Mouse (Mus musculus): ENCODE results near the gene Scube1. TPM values are rescaled to one million over a fixed set of nuclear protein-coding genes. Genes with fewer than 3 reads are reported as not detected.

Gene Scube1
- total and polyA plus RNA-seq, 3 experiments: not detected

DNA sequence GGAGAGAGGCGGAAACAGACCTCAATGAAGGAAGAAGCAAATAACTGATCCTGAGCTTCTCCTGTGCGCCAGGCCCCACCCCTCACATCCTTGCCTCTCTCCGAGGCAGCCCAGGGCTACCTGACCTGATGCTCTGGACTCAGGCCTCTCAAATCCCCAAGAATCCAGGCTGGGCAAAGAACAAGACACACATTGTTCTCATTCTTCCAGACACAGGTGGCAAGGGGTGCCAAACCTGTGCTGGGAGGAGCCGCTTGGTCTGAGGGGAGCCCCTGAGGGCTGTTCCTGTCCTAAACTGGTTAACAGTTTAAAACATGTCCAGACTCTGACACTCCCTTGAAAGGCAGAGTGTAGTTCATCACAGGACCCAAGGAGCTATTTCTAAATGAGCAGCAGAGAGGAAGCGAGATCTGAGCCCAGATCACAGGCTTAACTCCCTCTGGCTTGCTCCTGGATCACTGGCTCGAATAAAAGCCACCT, 140.0 kb downstream of the Scube1 start:
- Histone ChIP-seq H3K27ac (ENCODE audit: control insufficient read depth, low read depth, low read length) (no peak overlapping the region), H3K27me3 (ENCODE audit: control insufficient read depth in 1 of 2, insufficient read depth in 2 of 2, low read length in 2 of 2) (no peaks in the 10 kb centered on the region), H3K9me3 (replicated peaks; ENCODE audit: insufficient read depth, low read length) (no peaks in the 10 kb centered on the region), H3K79me2 (ENCODE audit: control insufficient read depth, insufficient read depth, low read length, poor library complexity) (peaks cover under 1% of the 10 kb centered on the region; the same call in 1 of the 2 replicates), H3K4me1 (ENCODE audit: control insufficient read depth in 1 of 2, insufficient read depth in 2 of 2, low read length in 2 of 2) (peaks cover 0 to 7% of the 10 kb centered on the region in 2 experiments; a peak in 3 of 4 replicates), H3K9ac (ENCODE audit: control insufficient read depth, low read depth, low read length, poor library complexity, severe bottlenecking) (no peak overlapping the region), H3K4me3 (ENCODE audit: control insufficient read depth in 1 of 2, insufficient read depth in 1 of 2, low read depth in 2 of 2, low read length in 2 of 2) (no peak overlapping the region), H3K36me3 (ENCODE audit: control insufficient read depth in 1 of 2, insufficient read depth in 2 of 2, low read length in 2 of 2) (peaks cover 6 to 11% of the 10 kb centered on the region in 2 experiments)
- TF ChIP-seq GATA1 (IDR thresholded peaks at IDR 0.05; ENCODE audit: low read depth, low read length) (no peak), MEF2A (IDR thresholded peaks at IDR 0.05; ENCODE audit: extremely low read depth, insufficient replicate concordance, low read depth, low read length, poor library complexity, severe bottlenecking) (no peak), MAFK (IDR thresholded peaks at IDR 0.05; ENCODE audit: borderline replicate concordance, low read depth, low read length) (no peak), SIN3A (IDR thresholded peaks at IDR 0.05; ENCODE audit: low read length) (no peak), TAL1 (IDR thresholded peaks at IDR 0.05; ENCODE audit: low read length) (no peak), USF2 (IDR thresholded peaks at IDR 0.05; ENCODE audit: borderline replicate concordance in 1 of 2, insufficient read depth in 1 of 2, low read depth in 1 of 2, low read length in 2 of 2) (no peak), MYB (IDR thresholded peaks at IDR 0.05; ENCODE audit: low read depth, low read length) (no peak), MXI1 (IDR thresholded peaks at IDR 0.05; ENCODE audit: low read depth, low read length) (no peak), NRF1 (IDR thresholded peaks at IDR 0.05; ENCODE audit: insufficient read depth, low read depth, low read length, poor library complexity, severe bottlenecking) (no peak), MAZ (IDR thresholded peaks at IDR 0.05; ENCODE audit: low read depth, low read length) (no peak), TCF12 (IDR thresholded peaks at IDR 0.05; ENCODE audit: low read depth, low read length) (no peak)
- DNase-seq (ENCODE audit: low read depth, low spot score): no peak

DNA sequence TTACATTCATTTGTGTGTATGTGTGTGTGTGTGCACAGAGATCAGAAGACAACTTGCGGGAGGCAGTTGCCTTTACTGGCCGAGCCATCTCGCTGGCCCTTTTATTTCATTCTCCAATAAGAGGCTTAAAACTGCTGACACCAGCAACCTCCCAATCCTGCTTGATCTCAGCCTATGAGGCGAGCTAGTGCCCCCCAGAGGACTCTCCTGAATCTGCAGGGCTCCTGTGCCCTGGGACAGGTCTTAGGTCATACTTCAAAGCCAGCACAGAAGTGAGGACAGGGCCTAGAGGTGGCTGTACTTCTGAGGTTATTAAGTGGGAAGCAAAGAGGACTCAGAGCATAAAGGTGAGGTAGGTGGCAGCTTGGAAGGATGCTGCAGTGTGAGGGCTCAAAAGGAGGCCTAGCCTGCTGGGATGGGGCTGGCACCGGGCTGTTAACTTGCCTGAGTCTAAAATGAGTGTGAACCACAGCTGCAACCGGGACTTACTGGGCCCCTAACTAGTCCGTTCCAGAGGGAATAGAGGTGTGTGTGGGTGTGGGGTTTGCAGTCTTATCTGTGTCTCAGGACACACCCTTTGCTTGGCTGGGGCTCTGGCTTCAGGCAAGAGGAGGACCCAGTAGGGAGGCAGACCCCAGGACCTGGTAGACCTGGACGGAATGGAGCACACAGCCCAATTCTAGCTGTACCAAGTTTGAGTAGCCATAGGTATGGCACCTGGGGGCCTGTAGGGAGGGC, 141.2 kb downstream of the Scube1 start:
- Histone ChIP-seq H3K4me3 (ENCODE audit: control insufficient read depth in 1 of 2, insufficient read depth in 1 of 2, low read depth in 2 of 2, low read length in 2 of 2) (no peak overlapping the region), H3K4me1 (ENCODE audit: control insufficient read depth in 1 of 2, insufficient read depth in 2 of 2, low read length in 2 of 2) (peaks cover 0 to 7% of the 10 kb centered on the region in 2 experiments; a peak in 3 of 4 replicates), H3K27me3 (ENCODE audit: control insufficient read depth in 1 of 2, insufficient read depth in 2 of 2, low read length in 2 of 2) (no peaks in the 10 kb centered on the region), H3K79me2 (ENCODE audit: control insufficient read depth, insufficient read depth, low read length, poor library complexity) (no peaks in the 10 kb centered on the region), H3K9ac (ENCODE audit: control insufficient read depth, low read depth, low read length, poor library complexity, severe bottlenecking) (no peak overlapping the region), H3K27ac (ENCODE audit: control insufficient read depth, low read depth, low read length) (no peak overlapping the region), H3K36me3 (ENCODE audit: control insufficient read depth in 1 of 2, insufficient read depth in 2 of 2, low read length in 2 of 2) (peaks cover 6 to 13% of the 10 kb centered on the region in 2 experiments), H3K9me3 (replicated peaks; ENCODE audit: insufficient read depth, low read length) (no peaks in the 10 kb centered on the region)
- peak; percentile 69 for DNase-seq (ENCODE audit: low read depth, low spot score)
- TF ChIP-seq POLR2AphosphoS5 (IDR thresholded peaks at IDR 0.05; ENCODE audit: borderline replicate concordance, low read depth, low read length) (no peak), CTCF (IDR thresholded peaks at IDR 0.05 in 2 of 3, conservative IDR thresholded peaks at IDR 0.05 in 1 of 3; ENCODE audit: control insufficient read depth in 1 of 3, insufficient read depth in 1 of 3, low read depth in 2 of 3, low read length in 3 of 3, poor library complexity in 1 of 3, severe bottlenecking in 1 of 3) (peak; percentile 52 to 67 (median 62)), MEF2A (IDR thresholded peaks at IDR 0.05; ENCODE audit: extremely low read depth, insufficient replicate concordance, low read depth, low read length, poor library complexity, severe bottlenecking) (no peak), SMC3 (IDR thresholded peaks at IDR 0.05; ENCODE audit: low read depth, low read length) (peak; percentile 33), RAD21 (IDR thresholded peaks at IDR 0.05; ENCODE audit: low read depth, low read length) (peak; percentile 41), MAFK (IDR thresholded peaks at IDR 0.05; ENCODE audit: borderline replicate concordance, low read depth, low read length) (peak; percentile 87), NRF1 (IDR thresholded peaks at IDR 0.05; ENCODE audit: insufficient read depth, low read depth, low read length, poor library complexity, severe bottlenecking) (no peak), ETS1 (IDR thresholded peaks at IDR 0.05; ENCODE audit: low read depth, low read length) (no peak)
